Mouse (Mus musculus): ENCODE data around the gene Rps8.

Gene Rps8

DNA sequence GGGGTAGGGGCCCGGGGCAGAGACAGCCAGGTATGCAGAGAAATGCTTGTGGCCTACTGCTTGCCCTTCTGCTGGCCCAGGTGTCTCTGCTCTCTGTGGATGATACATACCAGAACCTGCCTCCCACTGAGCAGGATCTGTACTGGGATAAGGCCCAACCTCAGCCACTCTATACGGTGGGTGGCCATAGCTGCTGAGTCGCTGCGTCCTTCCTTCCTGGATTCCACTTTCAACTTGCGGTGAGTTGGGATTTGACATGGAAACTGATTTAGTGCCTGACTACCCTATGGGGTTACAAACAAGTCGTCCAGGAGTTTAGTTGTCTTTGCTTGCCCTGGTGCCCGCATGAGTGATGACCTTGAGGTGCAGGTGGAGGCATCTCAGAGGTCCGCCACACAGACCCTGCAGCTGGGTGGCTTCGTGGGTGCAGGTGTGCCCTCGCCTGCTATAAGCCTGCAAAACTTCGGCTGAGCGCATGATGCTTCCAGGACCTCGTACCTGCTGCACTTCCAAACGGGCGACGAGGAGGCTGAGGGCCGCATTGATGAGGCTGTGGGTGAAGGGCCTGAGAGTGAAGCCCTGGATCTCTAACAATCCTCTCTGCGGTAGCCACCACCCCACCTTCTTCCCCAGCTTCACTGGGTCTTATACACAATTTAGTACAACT is 7.9 kb downstream of the Rps8 start:
- no peak for DNase-seq

- DNase-seq, result peak; percentile 83
These were observed 9.9 kb downstream of the Rps8 start for GRCm38 (mm10) chr4:117146176-117146575.

GRCm38 (mm10) chr4:117145248-117145647 is 10.8 kb downstream of the Rps8 start:
- DNase-seq, result no peak

- DNase-seq, result no peak
These were observed 13.0 kb downstream of the Rps8 start for GRCm38 (mm10) chr4:117143023-117143422.

DNA sequence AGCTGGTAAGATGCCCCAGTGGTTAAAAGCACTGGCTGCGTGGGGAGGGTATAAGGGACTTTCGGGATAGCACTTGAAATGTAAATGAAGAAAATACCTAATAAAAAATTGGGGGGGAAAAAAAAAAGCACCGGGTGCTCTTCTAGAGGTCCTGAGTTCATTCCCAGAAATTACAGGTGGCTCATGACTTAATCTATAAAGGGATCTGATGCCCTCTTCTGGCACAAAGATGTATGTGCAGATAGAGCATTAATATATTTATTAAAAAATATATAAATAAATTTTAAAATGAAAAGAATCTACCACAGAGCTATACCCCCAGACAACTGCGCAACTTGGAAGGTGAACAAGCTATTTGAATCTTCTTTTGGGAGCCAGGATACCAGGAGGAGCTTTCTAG is 15.4 kb downstream of the Rps8 start:
- no peak for DNase-seq

DNA sequence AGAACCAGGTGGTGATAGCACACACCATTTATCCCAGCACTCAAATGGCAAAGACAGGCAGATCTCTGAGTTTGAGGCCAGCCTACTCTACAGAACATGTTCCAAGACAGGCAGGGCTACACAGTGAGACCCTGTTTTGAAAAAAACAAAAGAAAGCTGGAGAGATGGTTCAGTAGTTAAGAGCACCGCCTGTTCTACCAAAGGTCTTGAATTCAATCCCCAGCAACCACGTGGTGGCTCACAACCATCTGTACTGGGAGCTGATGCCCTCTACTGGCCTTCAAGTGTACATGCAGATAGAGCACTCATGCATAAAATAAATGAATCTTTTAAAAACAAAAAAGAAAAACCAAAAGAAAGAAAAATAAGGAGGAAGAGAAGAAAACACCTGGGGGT is 16.8 kb downstream of the Rps8 start:
- no peak for DNase-seq

DNA sequence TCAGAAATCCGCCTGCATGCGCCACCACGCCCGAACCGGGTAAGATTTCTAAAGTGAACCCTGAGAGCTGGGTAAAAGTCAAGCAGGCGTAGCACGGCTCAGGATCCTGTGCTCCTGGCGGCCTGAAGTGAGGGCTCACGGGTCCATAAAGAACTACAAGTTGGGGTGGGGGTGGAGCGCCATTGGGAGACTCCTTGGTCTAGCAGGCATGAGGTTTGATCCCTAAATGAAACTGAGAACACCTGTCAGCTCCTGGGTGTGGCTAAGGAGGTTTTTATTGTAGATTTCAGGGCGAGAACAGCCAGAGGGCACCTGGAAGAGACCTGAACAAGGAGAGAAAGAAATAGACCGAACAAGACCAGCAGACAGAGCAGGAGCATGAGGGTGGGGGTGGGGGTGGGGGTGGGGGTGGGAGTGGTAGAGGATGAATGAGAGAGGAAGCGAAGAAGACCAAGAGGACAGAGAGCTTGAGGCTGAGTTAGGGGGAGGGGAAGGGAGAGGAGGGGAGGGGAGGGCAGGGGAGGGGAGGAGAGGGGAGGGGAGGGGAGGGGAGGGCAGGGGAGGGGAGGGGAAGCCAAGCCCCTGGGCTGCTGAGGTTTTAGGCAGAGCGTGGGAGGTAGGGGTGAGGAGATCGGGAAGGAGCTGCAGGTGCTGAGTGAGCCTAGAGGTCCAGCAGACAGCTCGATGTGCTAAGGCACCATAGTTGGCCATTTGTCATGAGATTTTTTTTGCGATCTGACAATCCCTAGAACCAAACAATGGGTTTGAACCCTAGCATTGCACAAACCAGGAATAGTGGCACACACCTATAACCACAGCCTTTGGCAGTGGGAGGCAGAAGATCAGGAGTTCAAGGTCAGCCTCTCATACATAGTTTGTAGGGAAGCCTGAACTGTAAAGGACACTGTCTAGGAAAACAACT is 17.5 kb downstream of the Rps8 start:
- DNase-seq, result no peak

DNA sequence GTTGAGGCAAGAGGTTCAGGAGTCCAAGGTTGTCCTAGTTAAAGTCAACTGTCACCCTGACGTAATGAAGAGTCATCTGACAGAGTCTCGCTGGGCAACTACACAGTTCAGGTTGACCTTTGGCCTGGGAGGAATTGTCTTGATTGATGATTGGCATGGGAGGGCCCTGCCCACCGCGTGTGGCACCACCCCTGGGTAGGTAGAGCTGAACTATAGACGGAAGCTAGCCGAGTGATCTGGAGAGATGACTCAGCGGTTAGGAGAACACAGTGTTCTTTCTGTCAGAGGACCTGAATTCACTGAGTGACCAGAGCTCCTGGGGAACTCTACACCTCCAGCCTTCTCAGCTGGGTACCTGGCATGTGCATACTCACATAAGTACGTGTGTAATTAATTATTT is 20.0 kb downstream of the Rps8 start:
- no peak for DNase-seq

GRCm38 (mm10) chr4:117134601-117134995 is 21.4 kb downstream of the Rps8 start:
- no peak for DNase-seq

DNA sequence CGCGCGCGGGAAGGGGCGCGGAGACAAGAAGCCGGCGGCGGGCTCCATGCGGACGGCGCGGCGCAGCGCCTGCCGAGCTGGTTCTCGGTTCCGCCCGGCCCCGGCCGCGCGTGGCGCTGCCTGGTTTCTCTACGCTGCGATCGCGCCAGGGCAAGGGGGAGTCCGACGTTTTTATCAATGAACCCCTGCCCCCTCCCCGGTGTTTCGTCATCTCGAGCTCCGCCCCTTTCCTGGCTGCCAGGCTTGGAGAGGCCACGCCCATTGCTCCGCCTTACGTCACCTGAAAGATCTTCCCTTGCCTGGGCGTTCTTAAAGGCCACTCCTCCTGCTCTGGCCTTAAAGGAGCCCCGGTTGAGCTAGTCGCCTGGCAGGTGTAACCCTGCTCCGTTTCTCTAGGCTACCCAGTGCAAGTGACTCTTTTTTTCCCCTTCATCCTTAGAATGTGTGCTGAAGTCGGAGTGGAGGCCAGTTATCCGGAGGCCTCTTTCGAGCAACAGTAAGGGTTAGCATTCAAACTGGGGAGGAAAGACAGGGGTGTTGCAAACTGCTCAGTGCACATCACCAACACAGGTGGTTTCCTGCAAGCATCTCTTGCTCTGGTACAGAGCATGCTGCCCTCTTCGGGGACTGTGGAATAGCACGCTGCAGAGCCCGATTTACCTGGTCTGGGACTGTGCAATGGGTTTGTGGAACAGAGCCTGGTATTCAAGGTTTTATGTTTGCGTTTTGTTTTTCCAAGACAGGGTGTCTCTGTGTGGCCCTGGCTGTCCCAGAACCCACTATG is 22.0 kb downstream of the Rps8 start, which contains the start of gene Plk3:
Gene Plk3, minus strand, starts transcription at position 147 of the 784 bp plus-strand sequence.
- peak; percentile 97 for DNase-seq

DNA sequence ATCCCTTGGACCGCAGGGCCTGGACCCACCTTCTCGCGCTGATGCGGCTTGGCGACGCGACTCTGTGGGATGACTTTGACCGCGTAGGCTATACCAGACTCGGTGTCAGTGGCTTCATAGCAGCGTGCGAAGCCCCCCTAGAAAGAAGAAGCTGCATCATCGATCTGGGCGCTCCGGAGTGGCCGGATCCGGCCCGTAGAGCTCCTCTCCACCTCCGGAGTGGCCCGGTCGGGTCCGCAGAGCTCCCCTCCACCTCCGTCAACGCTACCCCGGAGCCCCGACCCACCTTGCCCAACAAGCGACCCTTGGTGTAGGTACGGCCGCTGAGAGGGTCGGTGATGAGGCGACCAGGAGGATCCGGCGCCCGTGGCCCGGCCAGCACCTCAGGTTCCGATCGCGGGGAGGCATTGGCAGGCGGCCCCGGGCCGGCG is 22.7 kb downstream of the Rps8 start:
- no peak for DNase-seq

GRCm38 (mm10) chr4:117132794-117133143 is 23.3 kb downstream of the Rps8 start:
- no peak for DNase-seq

- DNase-seq, result no peak
These were observed 23.9 kb downstream of the Rps8 start for GRCm38 (mm10) chr4:117131890-117132793.

DNA sequence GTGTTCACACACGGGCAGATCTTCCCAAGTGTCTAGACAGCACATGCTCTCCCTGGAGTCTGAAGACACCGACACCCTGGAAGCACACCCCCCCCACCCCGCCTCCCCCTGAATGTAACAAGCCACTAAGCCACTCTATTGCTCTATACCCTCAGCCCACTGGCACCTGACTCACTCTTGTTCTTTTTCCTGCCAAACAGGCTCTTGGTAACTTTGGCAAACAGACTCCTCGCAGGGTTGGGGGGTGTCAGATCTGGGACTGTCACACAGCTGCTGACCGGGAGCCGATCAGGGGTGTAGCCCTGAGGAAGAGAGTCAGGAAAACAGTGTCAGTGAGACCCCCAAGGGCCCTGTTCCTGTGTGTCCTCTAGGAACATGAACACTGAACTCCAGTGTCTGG is 24.8 kb downstream of the Rps8 start:
- no peak for DNase-seq

DNA sequence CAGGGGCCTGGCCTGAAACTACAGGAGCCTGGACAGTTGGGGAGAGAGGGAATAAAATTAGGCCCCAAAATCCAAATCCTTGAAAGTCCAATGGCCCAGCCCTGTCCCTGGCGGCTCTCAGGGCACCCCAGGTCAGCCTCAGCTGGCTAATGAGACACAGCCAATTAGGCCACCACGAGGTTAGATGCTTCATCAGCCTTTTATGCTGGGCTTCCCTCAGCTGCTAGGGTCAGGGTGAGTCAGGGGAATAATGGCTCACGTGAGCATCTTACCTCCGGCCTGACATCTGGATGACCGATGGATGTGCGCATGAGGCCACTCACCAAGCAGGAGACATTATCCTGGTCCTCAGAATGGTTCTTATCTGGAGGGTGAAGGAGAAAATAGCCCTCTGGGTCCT is 25.3 kb downstream of the Rps8 start:
- no peak for DNase-seq

- DNase-seq, result no peak
These were observed 27.9 kb downstream of the Rps8 start for GRCm38 (mm10) chr4:117127991-117128686.

DNA sequence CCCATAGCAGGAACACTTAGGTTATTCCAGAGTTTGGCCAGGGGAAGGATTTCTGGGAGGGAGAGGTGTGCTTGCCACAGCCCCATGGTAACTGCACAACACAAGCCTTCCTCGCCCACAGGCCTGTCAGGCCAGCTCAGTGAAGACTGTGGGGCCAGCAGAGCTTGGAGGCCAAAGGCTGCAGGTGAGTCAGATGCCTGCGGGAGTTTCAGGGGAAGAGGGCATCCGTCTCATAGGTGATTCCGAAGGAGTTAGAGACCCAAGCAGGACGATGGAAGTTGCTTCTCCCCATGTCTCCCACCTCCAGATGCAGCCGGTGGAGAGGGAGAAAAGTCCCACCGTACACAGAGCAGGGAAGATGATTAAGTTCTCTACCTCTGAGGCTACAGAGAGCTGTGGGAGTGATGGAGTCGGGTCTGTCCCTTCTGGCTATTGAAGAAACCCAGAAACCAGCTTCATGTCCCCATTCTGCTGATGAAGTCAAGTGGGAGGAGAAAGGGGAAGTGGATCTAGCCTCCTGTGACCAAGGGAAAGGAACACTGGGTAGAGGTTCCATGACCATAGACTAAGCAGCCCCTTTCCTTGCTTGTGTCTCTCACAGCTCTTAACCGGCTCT is 29.3 kb downstream of the Rps8 start, which contains the start of gene Tctex1d4:
Gene Tctex1d4, plus strand, starts transcription at position 120 of the 616 bp plus-strand sequence.
- DNase-seq, result no peak

- DNase-seq, result no peak
These were observed 30.0 kb downstream of the Rps8 start for GRCm38 (mm10) chr4:117125910-117126674.

DNA sequence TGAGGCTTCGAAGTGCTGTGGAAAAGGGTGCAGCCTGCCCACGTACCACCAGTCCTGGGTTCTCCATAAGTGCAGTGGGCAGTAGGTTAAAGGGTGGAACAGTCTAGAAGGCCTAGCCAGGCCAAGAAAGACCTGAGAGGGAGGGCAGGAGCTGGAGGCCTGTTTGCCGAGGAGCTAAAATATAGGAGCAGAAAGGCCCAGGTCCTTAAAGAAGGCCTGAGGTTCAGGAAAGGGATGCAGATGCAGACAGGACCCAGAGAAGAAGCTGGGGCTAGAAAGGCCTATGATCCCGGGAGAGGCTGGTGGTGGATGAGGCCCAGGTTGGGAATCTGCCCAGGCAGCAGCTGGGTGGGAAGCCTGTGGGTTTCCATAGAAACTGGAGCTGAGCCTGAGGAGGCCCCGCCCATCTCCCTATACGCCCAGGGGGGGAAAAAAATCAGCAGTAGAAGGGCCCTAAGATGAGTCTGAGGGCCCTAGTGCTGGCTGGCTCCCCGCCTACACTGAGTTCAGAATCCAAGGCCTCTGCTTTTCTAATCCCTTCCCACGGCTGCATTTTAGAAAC is 30.6 kb downstream of the Rps8 start, which contains the start of gene Btbd19:
Gene Btbd19, minus strand, starts transcription at position 378 of the 562 bp plus-strand sequence.
- peak; percentile 77 for DNase-seq

Measured in right cerebral cortex, postnatal 14 days (tissue).